Mouse (Mus musculus) layer of hippocampus, postnatal 25 days (tissue): ENCODE data around the gene Commd4. TPM values are rescaled to one million over a fixed set of nuclear protein-coding genes. Genes with fewer than 3 reads are reported as not detected.
A peak's percentile ranks its signal among the peaks of the same experiment; 100 is the strongest.
"Not testable (repeated sequence)": the region's sequence is repeated elsewhere in the genome, so short reads cannot be mapped to it uniquely, and the experiment has no call there.

Source experiments
- DNase-seq, 2 experiments: peaks; one replicate each; pipeline ENCODE4 v3.0.0; 2022; ENCODE audit warnings: mixed read lengths in 2 of 2, low spot score in 1 of 2; ENCODE audit errors: extremely low spot score in 1 of 2
- total RNA-seq, 2 experiments: library from RNA; stranded (reverse); gene quantifications; 2 replicates each; pipeline ENCODE4 v1.2.3; 2021

Commd4 gene
- 10 to 100 TPM; 87.2 to 89.9 TPM for total RNA-seq

- peak; percentile 60 to 89 for DNase-seq
Observed at GRCm38 (mm10) chr9:57158013-57158470, at the start of gene Commd4. Commd4 (minus strand) TSS chr9:57158331.

GRCm38 (mm10) chr9:57206896-57207295, 48.8 kb upstream of the Commd4 start:
- DNase-seq = no peak

GRCm38 (mm10) chr9:57203571-57203970, 45.4 kb upstream of the Commd4 start:
- DNase-seq = not testable (repeated sequence)

- no peak for DNase-seq
Observed at GRCm38 (mm10) chr9:57202981-57203380, 44.9 kb upstream of the Commd4 start.

- no peak for DNase-seq
Observed at GRCm38 (mm10) chr9:57197414-57197813, 39.3 kb upstream of the Commd4 start.

GRCm38 (mm10) chr9:57196708-57197107, 38.6 kb upstream of the Commd4 start:
- no peak for DNase-seq

- DNase-seq = no peak
Observed at GRCm38 (mm10) chr9:57168411-57168810, 10.3 kb upstream of the Commd4 start.

- DNase-seq = no peak
Observed at GRCm38 (mm10) chr9:57166173-57166572, 8.0 kb upstream of the Commd4 start.

- DNase-seq = no peak
Observed at GRCm38 (mm10) chr9:57163137-57163536, 5.0 kb upstream of the Commd4 start.

GRCm38 (mm10) chr9:57162496-57162895, 4.4 kb upstream of the Commd4 start:
- no peak for DNase-seq

GRCm38 (mm10) chr9:57158506-57158905, 375 bp upstream of the Commd4 start:
- DNase-seq = no peak

GRCm38 (mm10) chr9:57157499-57157898, 632 bp downstream of the Commd4 start:
- no peak for DNase-seq

GRCm38 (mm10) chr9:57156823-57157222, 1.3 kb downstream of the Commd4 start:
- DNase-seq = no peak

GRCm38 (mm10) chr9:57156383-57156782, 1.7 kb downstream of the Commd4 start:
- DNase-seq = no peak

- no peak for DNase-seq
Observed at GRCm38 (mm10) chr9:57152331-57152730, 5.8 kb downstream of the Commd4 start.

- DNase-seq = no peak
Observed at GRCm38 (mm10) chr9:57150192-57150591, 7.9 kb downstream of the Commd4 start.

- no peak for DNase-seq
Observed at GRCm38 (mm10) chr9:57149021-57149420, 9.1 kb downstream of the Commd4 start.

GRCm38 (mm10) chr9:57148144-57148878, 9.8 kb downstream of the Commd4 start, which contains the start of gene Neil1:
Neil1 (minus strand) TSS chr9:57148305.
- DNase-seq = peak; percentile 72 to 76

GRCm38 (mm10) chr9:57147205-57148143, 10.7 kb downstream of the Commd4 start:
- peak in 1 of 2 experiments; percentile 25 for DNase-seq

GRCm38 (mm10) chr9:57146451-57147066, 11.6 kb downstream of the Commd4 start:
- DNase-seq = no peak

- DNase-seq = no peak
Observed at GRCm38 (mm10) chr9:57144830-57145229, 13.3 kb downstream of the Commd4 start.
